ENCODE assay signal across 9 mouse cellular contexts in genomic region chr5:76998416-76998815, GRCm38 (mm10). TPM values are rescaled to one million over a fixed set of nuclear protein-coding genes. Genes with fewer than 3 reads are reported as not detected.
DNase-seq lines count a peak whose midpoint lies in the region; ATAC-seq and TF ChIP-seq lines count a peak whose summit lies in the region.
"Had no signal": no experiment of that assay in that cellular context is flagged by ENCODE, and none has a peak within 500 bp of the region (broad histone marks: within the 10 kb centered on the region; RNA-seq: fewer than 3 reads in every experiment).

No protein-coding gene starts in this region.

- no peak for DNase-seq in kidney, postnatal 4 days
- DNase-seq in ES-E14 (ENCODE audit: low read depth, low spot score) = peak; percentile 30
- peak; percentile 84 for DNase-seq in brain, adult 2 months (ENCODE audit: low read depth, low spot score)
- DNase-seq in mesoderm, embryonic 11.5 days (ENCODE audit: low read depth, low spot score) = peak; percentile 53
- DNase-seq in ovary, postnatal 10 days (ENCODE audit: low spot score) = no peak
- no peak for DNase-seq in lung, postnatal 10 days
- DNase-seq: spleen, adult 18-20 months had no signal

- 0 out of 2 replicates have a peak, but pooled peaks have one; percentile 15 for ATAC-seq in kidney, embryonic 15.5 days (replicated peaks; ENCODE audit: low FRiP score)

- H3K27me3 ChIP-seq in kidney, embryonic 15.5 days = no peaks in the 10 kb centered on the region
- H3K27me3 ChIP-seq: limb, embryonic 13.5 days had no signal

- H3K27ac ChIP-seq in kidney, embryonic 15.5 days = no peak overlapping the region
- H3K27ac ChIP-seq in ES-E14 (ENCODE audit: insufficient read depth, low read depth, low read length, poor library complexity, severe bottlenecking) = no peak overlapping the region
- H3K27ac ChIP-seq: limb, embryonic 13.5 days had no signal

- peaks cover 76% of the 10 kb centered on the region for H3K36me3 ChIP-seq in kidney, embryonic 15.5 days
- H3K36me3 ChIP-seq in ES-E14 (ENCODE audit: control insufficient read depth, insufficient read depth, low read length, poor library complexity, severe bottlenecking) = peaks cover 12% of the 10 kb centered on the region

- no peaks in the 10 kb centered on the region for H3K9me3 ChIP-seq in kidney, embryonic 15.5 days (replicated peaks)
- no peaks in the 10 kb centered on the region for H3K9me3 ChIP-seq in ES-E14 (ENCODE audit: control insufficient read depth, insufficient read depth, low read depth, low read length)

- in situ Hi-C loops in ES-E14 (cut with MboI; ENCODE audit: low sequenced_read_pairs in 2 of 2, unreplicated experiment in 2 of 2) = loop anchor here in 1 of 2 experiments (10.0 kb wide), 1 partner anchor 216 kb away; the partner anchor contains the start of gene Spink2

- WGBS in kidney, embryonic 15.5 days = 53% methylated on average over 5 of the region's 5 CpGs

- no peaks in the 10 kb centered on the region for H3K4me1 ChIP-seq in kidney, embryonic 15.5 days
- H3K4me1 ChIP-seq in ES-E14 (ENCODE audit: control insufficient read depth in 2 of 2, insufficient read depth in 2 of 2, low read length in 2 of 2, poor library complexity in 1 of 2) = 0 out of 4 replicates have a peak, but pooled peaks cover 0 to 2% of the 10 kb centered on the region in 2 experiments
- H3K4me1 ChIP-seq: limb, embryonic 13.5 days had no signal

- no peak overlapping the region for H3K4me3 ChIP-seq in kidney, embryonic 15.5 days (replicated peaks)
- H3K4me3 ChIP-seq in ES-E14 (ENCODE audit: insufficient read depth in 1 of 2, low read depth in 1 of 2, low read length in 2 of 2, poor library complexity in 1 of 2, severe bottlenecking in 1 of 2) = no peak overlapping the region
- H3K4me3 ChIP-seq: limb, embryonic 13.5 days had no signal

- no peak overlapping the region for H3K9ac ChIP-seq in kidney, embryonic 15.5 days
- H3K9ac ChIP-seq in ES-E14 (ENCODE audit: insufficient read depth, low read depth, low read length, poor library complexity, severe bottlenecking) = no peak overlapping the region
- H3K9ac ChIP-seq: limb, embryonic 13.5 days had no signal

- H3K4me2 ChIP-seq in kidney, embryonic 15.5 days = no peak overlapping the region
- H3K4me2 ChIP-seq: limb, embryonic 13.5 days had no signal

TF ChIP-seq in ES-E14, 5 proteins besides CTCF, POLR2A, EP300 and RAD21:
- TF ChIP-seq MAFK (IDR thresholded peaks at IDR 0.05; ENCODE audit: insufficient read depth, low read depth, low read length) (no peak), HCFC1 (IDR thresholded peaks at IDR 0.05; ENCODE audit: borderline replicate concordance, insufficient read depth, low read length) (no peak), ZNF384 (IDR thresholded peaks at IDR 0.05; ENCODE audit: low read depth, low read length) (no peak), CHD2 (IDR thresholded peaks at IDR 0.05; ENCODE audit: low read depth, low read length) (no peak), ZC3H11A (IDR thresholded peaks at IDR 0.05; ENCODE audit: borderline replicate concordance, low read depth, low read length) (no peak)

RNA-seq across cellular contexts. Expression of gene Arl9, which starts 5.4 kb away (rescaled TPM):
- polyA plus RNA-seq in kidney, embryonic 15.5 days (2015; fragmentation: Nextera tagmentation; extraction: Ambion mirVana) = 0.44 TPM in 1 of 2 replicates, not detected in the other
- total RNA-seq in ES-E14 (2012; rRNA removed) = not detected in 2 replicates
- polyA plus RNA-seq: limb, embryonic 13.5 days had no signal

RNA-seq across cellular contexts. Expression of gene Thegl, which starts 17.4 kb away (rescaled TPM):
- not detected in 2 replicates for polyA plus RNA-seq in kidney, embryonic 15.5 days (2015; fragmentation: Nextera tagmentation; extraction: Ambion mirVana)
- not detected in 2 replicates for total RNA-seq in ES-E14 (2012; rRNA removed)
- polyA plus RNA-seq: limb, embryonic 13.5 days had no signal

RNA-seq across cellular contexts. Expression of gene Srp72, which starts 23.9 kb away (rescaled TPM):
- 95.2 and 98.1 TPM in 2 replicates for polyA plus RNA-seq in kidney, embryonic 15.5 days (2015; fragmentation: Nextera tagmentation; extraction: Ambion mirVana)
- 65.9 and 67.0 TPM in 2 replicates for total RNA-seq in ES-E14 (2012; rRNA removed)

RNA-seq across cellular contexts. Expression of gene Ppat, which starts 47.0 kb away (rescaled TPM):
- polyA plus RNA-seq in kidney, embryonic 15.5 days (2015; fragmentation: Nextera tagmentation; extraction: Ambion mirVana) = 40.1 and 43.6 TPM in 2 replicates
- 62.9 and 90.3 TPM in 2 replicates for total RNA-seq in ES-E14 (2012; rRNA removed)

RNA-seq across cellular contexts. Expression of gene Paics, which starts 47.3 kb away (rescaled TPM):
- 316 and 330 TPM in 2 replicates for polyA plus RNA-seq in kidney, embryonic 15.5 days (2015; fragmentation: Nextera tagmentation; extraction: Ambion mirVana)
- total RNA-seq in ES-E14 (2012; rRNA removed) = 308 and 369 TPM in 2 replicates

Comparison
In these comparisons a context has a peak if more than half of its experiments do, and no peak if none do; other contexts are left out.
1. DNase-seq: peak in ES-E14 (single experiment), brain, adult 2 months (single experiment) and mesoderm, embryonic 11.5 days (single experiment); none in kidney, postnatal 4 days (0 of 2), ovary, postnatal 10 days (single experiment) and lung, postnatal 10 days (single experiment).